Mouse (Mus musculus): ENCODE measurements around the gene Tmem14c. TPM values are rescaled to one million over a fixed set of nuclear protein-coding genes. Genes with fewer than 3 reads are reported as not detected.

Gene Tmem14c
- polyA plus RNA-seq (2011; ENCODE audit: insufficient read depth, insufficient read length, low replicate concordance, missing spikeins) = 304 and 383 TPM in 2 replicates

GRCm38 (mm10) chr13:41015829-41016634 lies at the start of gene Tmem14c:
Gene Tmem14c (plus strand): TSS chr13:41016292.
- Histone ChIP-seq H3K27ac (ENCODE audit: control insufficient read depth, insufficient read depth, low read depth, low read length, poor library complexity) (peak within 1 kb of the TSS; percentile 89), H3K4me3 (replicated peaks; ENCODE audit: control insufficient read depth, low read depth, low read length) (peak within 1 kb of the TSS; percentile 94), H3K4me1 (ENCODE audit: control insufficient read depth, insufficient read depth, low read length) (peaks cover 3% of the 10 kb centered on the region; the same call in 1 of the 2 replicates)
- peak; percentile 97 for TF ChIP-seq POLR2A (IDR thresholded peaks at IDR 0.05; ENCODE audit: borderline replicate concordance, control insufficient read depth, low read depth, low read length)
- no peak for TF ChIP-seq CTCF (IDR thresholded peaks at IDR 0.05; ENCODE audit: control insufficient read depth, insufficient read depth, low read length)
- under 1% methylated on average over 43 of the region's 43 CpGs for WGBS

- 76% methylated on average over 10 of the region's 10 CpGs for WGBS
- H3K4me3 ChIP-seq (replicated peaks; ENCODE audit: control insufficient read depth, low read depth, low read length) = no peak overlapping the region
- H3K27ac ChIP-seq (ENCODE audit: control insufficient read depth, insufficient read depth, low read depth, low read length, poor library complexity) = no peak overlapping the region
- no peak for TF ChIP-seq POLR2A (IDR thresholded peaks at IDR 0.05; ENCODE audit: borderline replicate concordance, control insufficient read depth, low read depth, low read length)
- H3K4me1 ChIP-seq (ENCODE audit: control insufficient read depth, insufficient read depth, low read length) = no peaks in the 10 kb centered on the region; the same call in 1 of the 2 replicates
These were observed 48.5 kb upstream of the Tmem14c start for GRCm38 (mm10) chr13:40967609-40968008.

GRCm38 (mm10) chr13:40968564-40968963 lies 47.5 kb upstream of the Tmem14c start:
- 6% methylated on average over 5 of the region's 5 CpGs for WGBS
- TF ChIP-seq POLR2A (IDR thresholded peaks at IDR 0.05; ENCODE audit: borderline replicate concordance, control insufficient read depth, low read depth, low read length) = no peak
- TF ChIP-seq CTCF (IDR thresholded peaks at IDR 0.05; ENCODE audit: control insufficient read depth, insufficient read depth, low read length) = no peak
- Histone ChIP-seq H3K4me1 (ENCODE audit: control insufficient read depth, insufficient read depth, low read length) (no peaks in the 10 kb centered on the region; the same call in 1 of the 2 replicates), H3K4me3 (replicated peaks; ENCODE audit: control insufficient read depth, low read depth, low read length) (peak overlapping the region; percentile 50), H3K27ac (ENCODE audit: control insufficient read depth, insufficient read depth, low read depth, low read length, poor library complexity) (peak overlapping the region; percentile 75)

- TF ChIP-seq CTCF (IDR thresholded peaks at IDR 0.05; ENCODE audit: control insufficient read depth, insufficient read depth, low read length) = no peak
- TF ChIP-seq POLR2A (IDR thresholded peaks at IDR 0.05; ENCODE audit: borderline replicate concordance, control insufficient read depth, low read depth, low read length) = no peak
- Histone ChIP-seq H3K27ac (ENCODE audit: control insufficient read depth, insufficient read depth, low read depth, low read length, poor library complexity) (no peak overlapping the region), H3K4me3 (replicated peaks; ENCODE audit: control insufficient read depth, low read depth, low read length) (no peak overlapping the region), H3K4me1 (ENCODE audit: control insufficient read depth, insufficient read depth, low read length) (no peaks in the 10 kb centered on the region; the same call in 1 of the 2 replicates)
- WGBS = 72% methylated on average over 4 of the region's 4 CpGs
These were observed 46.2 kb upstream of the Tmem14c start for GRCm38 (mm10) chr13:40969761-40970390.

- TF ChIP-seq CTCF (IDR thresholded peaks at IDR 0.05; ENCODE audit: control insufficient read depth, insufficient read depth, low read length) (no peak), POLR2A (IDR thresholded peaks at IDR 0.05; ENCODE audit: borderline replicate concordance, control insufficient read depth, low read depth, low read length) (no peak)
- 42% methylated on average over 5 of the region's 5 CpGs for WGBS
- Histone ChIP-seq H3K4me3 (replicated peaks; ENCODE audit: control insufficient read depth, low read depth, low read length) (no peak overlapping the region), H3K27ac (ENCODE audit: control insufficient read depth, insufficient read depth, low read depth, low read length, poor library complexity) (no peak overlapping the region; the same call in 1 of the 2 replicates), H3K4me1 (ENCODE audit: control insufficient read depth, insufficient read depth, low read length) (no peaks in the 10 kb centered on the region; the same call in 1 of the 2 replicates)
These were observed 44.8 kb upstream of the Tmem14c start for GRCm38 (mm10) chr13:40971261-40971660.

- Histone ChIP-seq H3K4me3 (replicated peaks; ENCODE audit: control insufficient read depth, low read depth, low read length) (no peak overlapping the region), H3K27ac (ENCODE audit: control insufficient read depth, insufficient read depth, low read depth, low read length, poor library complexity) (0 out of 2 replicates have a peak overlapping the region, but pooled peaks have one; percentile 0)
These were observed 44.3 kb upstream of the Tmem14c start for GRCm38 (mm10) chr13:40971831-40972230.

GRCm38 (mm10) chr13:40972976-40973375 lies 43.1 kb upstream of the Tmem14c start:
- WGBS = 83% methylated on average over 5 of the region's 5 CpGs
- TF ChIP-seq POLR2A (IDR thresholded peaks at IDR 0.05; ENCODE audit: borderline replicate concordance, control insufficient read depth, low read depth, low read length) (no peak), CTCF (IDR thresholded peaks at IDR 0.05; ENCODE audit: control insufficient read depth, insufficient read depth, low read length) (no peak)
- Histone ChIP-seq H3K4me3 (replicated peaks; ENCODE audit: control insufficient read depth, low read depth, low read length) (no peak overlapping the region), H3K27ac (ENCODE audit: control insufficient read depth, insufficient read depth, low read depth, low read length, poor library complexity) (no peak overlapping the region), H3K4me1 (ENCODE audit: control insufficient read depth, insufficient read depth, low read length) (no peaks in the 10 kb centered on the region; the same call in 1 of the 2 replicates)

More at GRCm38 (mm10) chr13:40971831-40972230, 44.3 kb upstream of the Tmem14c start:
- H3K4me1 ChIP-seq (ENCODE audit: control insufficient read depth, insufficient read depth, low read length) = no peaks in the 10 kb centered on the region; the same call in 1 of the 2 replicates
- 75% methylated on average over 2 of the region's 2 CpGs for WGBS
- TF ChIP-seq POLR2A (IDR thresholded peaks at IDR 0.05; ENCODE audit: borderline replicate concordance, control insufficient read depth, low read depth, low read length) (no peak), CTCF (IDR thresholded peaks at IDR 0.05; ENCODE audit: control insufficient read depth, insufficient read depth, low read length) (no peak)

- 11% methylated on average over 7 of the region's 7 CpGs for WGBS
- Histone ChIP-seq H3K4me3 (replicated peaks; ENCODE audit: control insufficient read depth, low read depth, low read length) (no peak overlapping the region), H3K4me1 (ENCODE audit: control insufficient read depth, insufficient read depth, low read length) (no peaks in the 10 kb centered on the region), H3K27ac (ENCODE audit: control insufficient read depth, insufficient read depth, low read depth, low read length, poor library complexity) (no peak overlapping the region)
- no peak for TF ChIP-seq POLR2A (IDR thresholded peaks at IDR 0.05; ENCODE audit: borderline replicate concordance, control insufficient read depth, low read depth, low read length)
- peak; percentile 95 for TF ChIP-seq CTCF (IDR thresholded peaks at IDR 0.05; ENCODE audit: control insufficient read depth, insufficient read depth, low read length)
These were observed 38.5 kb upstream of the Tmem14c start for GRCm38 (mm10) chr13:40977609-40978008.

All from bone marrow, adult 2 months (tissue).